Mouse (Mus musculus): ENCODE data around the gene Pcdh9. TPM values are rescaled to one million over a fixed set of nuclear protein-coding genes. Genes with fewer than 3 reads are reported as not detected.
A peak's percentile ranks its signal among the peaks of the same experiment; 100 is the strongest.

Pcdh9 gene
- polyA plus RNA-seq, 1 experiment from 2014 or later, result 54.6 TPM

DNA sequence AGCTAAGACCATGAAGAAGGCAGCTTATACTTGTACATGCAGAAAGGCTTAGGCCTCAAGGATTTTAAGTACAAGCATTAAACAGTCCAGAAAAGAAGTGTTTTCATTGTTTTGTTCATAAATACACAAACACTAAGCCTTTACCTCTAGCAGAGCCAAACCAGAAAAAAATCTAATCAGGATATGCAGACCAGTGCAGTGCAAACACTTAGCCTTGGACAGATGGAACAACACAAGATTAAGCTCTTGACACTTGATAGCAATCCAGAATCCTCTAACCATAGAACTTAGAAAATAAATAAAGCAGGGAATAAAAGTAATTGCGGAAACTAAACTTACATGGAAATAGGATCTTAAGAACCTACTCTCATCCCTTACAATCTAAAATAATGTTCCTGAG lies 10.4 kb downstream of the Pcdh9 start:
- Histone ChIP-seq H3K9ac (no peak overlapping the region), H3K36me3 (no peaks in the 10 kb centered on the region), H3K27me3 (no peaks in the 10 kb centered on the region), H3K9me3 (no peaks in the 10 kb centered on the region), H3K4me2 (replicated peaks) (no peak overlapping the region), H3K27ac (no peak overlapping the region), H3K4me1 (no peaks in the 10 kb centered on the region), H3K4me3 (no peak overlapping the region)
- WGBS, result 88% methylated on average over 1 of the region's 1 CpGs
- ATAC-seq (ENCODE audit: insufficient number of reproducible peaks, insufficient read depth, low FRiP score, low TSS enrichment), result no peak

GRCm38 (mm10) chr14:93875968-93876367 lies 14.5 kb downstream of the Pcdh9 start:
- ATAC-seq (ENCODE audit: insufficient number of reproducible peaks, insufficient read depth, low FRiP score, low TSS enrichment), result no peak
- Histone ChIP-seq H3K27ac (no peak overlapping the region), H3K9me3 (no peaks in the 10 kb centered on the region), H3K27me3 (no peaks in the 10 kb centered on the region), H3K36me3 (no peaks in the 10 kb centered on the region), H3K4me2 (replicated peaks) (no peak overlapping the region), H3K4me3 (no peak overlapping the region), H3K4me1 (no peaks in the 10 kb centered on the region), H3K9ac (no peak overlapping the region)
- 100% methylated on average over 1 of the region's 1 CpGs for WGBS

DNA sequence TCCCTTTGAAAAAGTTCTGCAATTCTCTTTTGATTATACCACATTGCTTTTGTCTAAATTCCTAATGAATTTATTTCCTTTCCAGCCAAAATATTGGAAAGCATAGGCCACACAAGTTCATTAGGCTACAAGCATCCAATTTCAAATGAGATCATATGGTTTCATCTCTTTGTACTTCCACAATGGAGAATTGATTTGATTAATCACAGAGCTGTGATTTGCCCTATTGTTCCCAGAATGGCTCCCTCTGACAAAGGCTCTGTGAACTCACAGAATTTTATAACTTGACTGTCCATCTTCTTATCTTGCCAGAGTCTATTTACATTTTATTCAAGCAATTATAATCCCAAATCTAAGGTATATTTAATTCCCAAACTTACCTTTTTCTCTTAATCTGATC lies 22.3 kb downstream of the Pcdh9 start:
- H3K4me1 ChIP-seq, result no peaks in the 10 kb centered on the region

GRCm38 (mm10) chr14:93858069-93858468 lies 32.4 kb downstream of the Pcdh9 start:
- no peak overlapping the region for H3K9ac ChIP-seq
- H3K9me3 ChIP-seq, result no peaks in the 10 kb centered on the region
- no peak overlapping the region for H3K4me2 ChIP-seq (replicated peaks)
- WGBS, result 78% methylated on average over 3 of the region's 3 CpGs
- no peak overlapping the region for H3K27ac ChIP-seq
- ATAC-seq (ENCODE audit: insufficient number of reproducible peaks, insufficient read depth, low FRiP score, low TSS enrichment), result no peak
- no peaks in the 10 kb centered on the region for H3K4me1 ChIP-seq
- H3K27me3 ChIP-seq, result no peaks in the 10 kb centered on the region
- H3K36me3 ChIP-seq, result no peaks in the 10 kb centered on the region
- H3K4me3 ChIP-seq, result no peak overlapping the region

More for the DNA sequence above, 22.3 kb downstream of the Pcdh9 start:
- Histone ChIP-seq H3K27ac (no peak overlapping the region), H3K4me3 (no peak overlapping the region), H3K9me3 (no peaks in the 10 kb centered on the region), H3K27me3 (no peaks in the 10 kb centered on the region), H3K36me3 (no peaks in the 10 kb centered on the region), H3K9ac (no peak overlapping the region), H3K4me2 (replicated peaks) (no peak overlapping the region)
- ATAC-seq (ENCODE audit: insufficient number of reproducible peaks, insufficient read depth, low FRiP score, low TSS enrichment), result no peak

DNA sequence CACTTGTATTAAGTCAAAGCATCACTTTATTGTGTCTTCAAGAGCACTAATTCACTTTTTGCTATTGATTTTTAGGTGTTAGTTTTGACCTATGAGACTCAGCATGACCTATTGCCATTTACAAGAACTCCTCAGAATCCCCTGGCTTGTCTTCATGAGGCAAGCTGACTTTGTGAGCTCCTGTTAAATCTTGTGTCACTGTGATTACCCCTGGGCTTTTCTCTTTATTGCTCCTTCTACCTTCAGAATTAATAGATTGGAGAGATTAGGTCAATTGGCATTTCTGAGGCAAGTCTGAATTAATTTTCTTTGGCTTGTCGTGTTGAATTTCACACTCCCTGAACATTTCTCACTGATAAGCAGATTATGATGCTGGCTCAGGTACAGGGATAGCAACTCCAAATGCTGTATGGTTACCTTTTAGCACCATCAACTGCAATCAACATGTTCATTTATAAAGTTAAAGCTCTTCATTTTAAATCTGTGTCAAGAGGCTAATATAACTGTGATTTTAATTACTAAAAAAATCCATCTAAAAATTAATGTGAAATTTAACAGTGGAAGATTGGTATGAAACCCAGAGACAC lies 44.3 kb downstream of the Pcdh9 start:
- H3K4me1 ChIP-seq, result no peaks in the 10 kb centered on the region
- H3K4me2 ChIP-seq (replicated peaks), result no peak overlapping the region
- no peaks in the 10 kb centered on the region for H3K36me3 ChIP-seq
- no peak overlapping the region for H3K27ac ChIP-seq
- WGBS, result 44% methylated on average over 1 of the region's 1 CpGs
- no peak overlapping the region for H3K9ac ChIP-seq
- H3K27me3 ChIP-seq, result no peaks in the 10 kb centered on the region
- H3K9me3 ChIP-seq, result no peaks in the 10 kb centered on the region
- ATAC-seq (ENCODE audit: insufficient number of reproducible peaks, insufficient read depth, low FRiP score, low TSS enrichment), result no peak
- no peak overlapping the region for H3K4me3 ChIP-seq

- Histone ChIP-seq H3K27me3 (no peaks in the 10 kb centered on the region), H3K9me3 (no peaks in the 10 kb centered on the region), H3K27ac (no peak overlapping the region), H3K36me3 (no peaks in the 10 kb centered on the region), H3K4me2 (replicated peaks) (no peak overlapping the region), H3K4me3 (no peak overlapping the region), H3K9ac (no peak overlapping the region), H3K4me1 (no peaks in the 10 kb centered on the region)
- no peak for ATAC-seq (ENCODE audit: insufficient number of reproducible peaks, insufficient read depth, low FRiP score, low TSS enrichment)
- 55% methylated on average over 3 of the region's 3 CpGs for WGBS
Observed at GRCm38 (mm10) chr14:93842686-93843288, 47.7 kb downstream of the Pcdh9 start.

DNA sequence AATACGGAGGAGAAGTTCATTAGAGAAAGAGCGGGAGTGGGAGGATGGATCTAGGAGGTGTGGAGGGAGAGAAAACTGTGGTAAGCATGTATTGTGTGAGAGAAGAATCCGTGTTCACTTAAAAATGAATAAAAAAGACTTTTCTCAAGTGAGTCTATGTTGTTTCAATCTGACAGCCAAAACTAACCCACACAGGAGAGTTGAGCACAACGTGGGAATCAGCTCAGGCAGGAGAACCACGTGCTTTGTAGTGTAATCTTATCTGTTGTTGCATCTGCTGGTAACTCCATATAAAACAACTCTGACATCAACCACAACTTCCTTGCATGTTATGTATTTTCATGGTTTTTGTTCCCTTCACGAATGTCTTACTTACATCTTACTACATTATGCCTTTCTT lies 58.0 kb downstream of the Pcdh9 start:
- Histone ChIP-seq H3K36me3 (no peaks in the 10 kb centered on the region), H3K4me1 (no peaks in the 10 kb centered on the region), H3K9me3 (no peaks in the 10 kb centered on the region), H3K4me2 (replicated peaks) (no peak overlapping the region), H3K27ac (no peak overlapping the region), H3K27me3 (no peaks in the 10 kb centered on the region), H3K4me3 (no peak overlapping the region), H3K9ac (no peak overlapping the region)
- WGBS, result 83% methylated on average over 6 of the region's 6 CpGs
- no peak for ATAC-seq (ENCODE audit: insufficient number of reproducible peaks, insufficient read depth, low FRiP score, low TSS enrichment)

GRCm38 (mm10) chr14:93827159-93827558 lies 63.3 kb downstream of the Pcdh9 start:
- H3K27me3 ChIP-seq, result no peaks in the 10 kb centered on the region
- H3K4me3 ChIP-seq, result no peak overlapping the region
- WGBS, result 50% methylated on average over 6 of the region's 6 CpGs
- H3K4me1 ChIP-seq, result no peaks in the 10 kb centered on the region
- no peak overlapping the region for H3K27ac ChIP-seq
- no peak for ATAC-seq (ENCODE audit: insufficient number of reproducible peaks, insufficient read depth, low FRiP score, low TSS enrichment)
- no peaks in the 10 kb centered on the region for H3K36me3 ChIP-seq
- H3K4me2 ChIP-seq (replicated peaks), result no peak overlapping the region
- H3K9me3 ChIP-seq, result no peaks in the 10 kb centered on the region
- no peak overlapping the region for H3K9ac ChIP-seq

DNA sequence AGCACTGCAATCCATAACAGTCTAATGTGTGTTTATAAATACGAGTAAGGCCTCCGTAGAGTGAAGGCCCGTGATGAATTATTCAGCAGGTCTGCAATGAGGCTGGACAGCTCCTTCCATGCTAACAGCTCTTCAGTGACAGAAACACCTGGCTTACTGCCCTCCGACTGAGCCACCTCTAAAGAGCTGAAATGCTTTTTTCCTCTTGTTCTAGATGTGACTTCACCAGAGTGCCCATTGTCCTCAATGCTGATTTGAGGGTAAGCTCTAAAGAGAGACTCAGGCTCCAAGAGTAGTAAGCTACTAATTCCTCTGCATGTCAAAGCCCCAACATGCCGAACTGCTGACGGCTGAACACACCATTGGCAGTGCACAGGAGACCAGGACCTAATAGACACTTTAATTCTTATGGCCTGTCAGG lies 64.4 kb downstream of the Pcdh9 start:
- Histone ChIP-seq H3K4me3 (no peak overlapping the region), H3K9me3 (no peaks in the 10 kb centered on the region), H3K9ac (no peak overlapping the region), H3K27ac (no peak overlapping the region), H3K4me1 (no peaks in the 10 kb centered on the region), H3K36me3 (no peaks in the 10 kb centered on the region), H3K27me3 (no peaks in the 10 kb centered on the region), H3K4me2 (replicated peaks) (no peak overlapping the region)
- WGBS, result 64% methylated on average over 6 of the region's 6 CpGs
- 0 out of 2 replicates have a peak, but pooled peaks have one; percentile 60 for ATAC-seq (ENCODE audit: insufficient number of reproducible peaks, insufficient read depth, low FRiP score, low TSS enrichment)

GRCm38 (mm10) chr14:93818845-93819244 lies 71.6 kb downstream of the Pcdh9 start:
- ATAC-seq (ENCODE audit: insufficient number of reproducible peaks, insufficient read depth, low FRiP score, low TSS enrichment), result no peak
- Histone ChIP-seq H3K27me3 (no peaks in the 10 kb centered on the region), H3K27ac (no peak overlapping the region), H3K4me2 (replicated peaks) (no peak overlapping the region), H3K9me3 (no peaks in the 10 kb centered on the region), H3K36me3 (no peaks in the 10 kb centered on the region), H3K4me3 (no peak overlapping the region), H3K4me1 (no peaks in the 10 kb centered on the region), H3K9ac (no peak overlapping the region)
- 87% methylated on average over 4 of the region's 4 CpGs for WGBS

- Histone ChIP-seq H3K9ac (no peak overlapping the region), H3K27me3 (no peaks in the 10 kb centered on the region), H3K4me3 (no peak overlapping the region), H3K9me3 (no peaks in the 10 kb centered on the region), H3K36me3 (no peaks in the 10 kb centered on the region), H3K4me1 (no peaks in the 10 kb centered on the region), H3K4me2 (replicated peaks) (no peak overlapping the region), H3K27ac (no peak overlapping the region)
- 63% methylated on average over 4 of the region's 4 CpGs for WGBS
- no peak for ATAC-seq (ENCODE audit: insufficient number of reproducible peaks, insufficient read depth, low FRiP score, low TSS enrichment)
Observed at GRCm38 (mm10) chr14:93817591-93817990, 72.9 kb downstream of the Pcdh9 start.

- Histone ChIP-seq H3K4me3 (no peak overlapping the region), H3K36me3 (no peaks in the 10 kb centered on the region), H3K9me3 (no peaks in the 10 kb centered on the region), H3K27me3 (no peaks in the 10 kb centered on the region), H3K4me1 (no peaks in the 10 kb centered on the region), H3K4me2 (replicated peaks) (no peak overlapping the region), H3K9ac (no peak overlapping the region), H3K27ac (no peak overlapping the region)
- ATAC-seq (ENCODE audit: insufficient number of reproducible peaks, insufficient read depth, low FRiP score, low TSS enrichment), result no peak
- WGBS, result 85% methylated on average over 3 of the region's 3 CpGs
Observed at GRCm38 (mm10) chr14:93794530-93794929, 95.9 kb downstream of the Pcdh9 start.

Measured in embryonic facial prominence, embryonic 12.5 days (tissue).